Mouse (Mus musculus): ENCODE measurements around the gene Gm21885. TPM values are rescaled to one million over a fixed set of nuclear protein-coding genes. Genes with fewer than 3 reads are reported as not detected.
A peak's percentile ranks its signal among the peaks of the same experiment; 100 is the strongest.

The Gm21885 gene
- polyA plus RNA-seq, 1 experiment from 2014 or later: 0.68 TPM

GRCm38 (mm10) chr11:94328644-94329025 lies 47.0 kb downstream of the Gm21885 start:
- 2% methylated on average over 10 of the region's 10 CpGs for WGBS
- no peak for ATAC-seq (ENCODE audit: low FRiP score)
- no peaks in the 10 kb centered on the region for H3K9me3 ChIP-seq (ENCODE audit: control insufficient read depth, low read length)

GRCm38 (mm10) chr11:94329270-94329891 lies 47.7 kb downstream of the Gm21885 start:
- Histone ChIP-seq H3K9ac (ENCODE audit: low read depth, low read length) (no peak overlapping the region), H3K27ac (ENCODE audit: low read depth, low read length) (no peak overlapping the region), H3K27me3 (ENCODE audit: control insufficient read depth, insufficient read depth, low read length) (no peaks in the 10 kb centered on the region), H3K4me1 (replicated peaks; ENCODE audit: control insufficient read depth, insufficient read depth, low read length) (no peaks in the 10 kb centered on the region; the same call in 1 of the 2 replicates), H3K36me3 (ENCODE audit: control insufficient read depth, insufficient read depth, low read length) (peaks cover 2% of the 10 kb centered on the region; the same call in 1 of the 2 replicates), H3K4me2 (replicated peaks; ENCODE audit: low read depth, low read length) (no peak overlapping the region), H3K9me3 (ENCODE audit: control insufficient read depth, low read length) (no peaks in the 10 kb centered on the region), H3K4me3 (ENCODE audit: low read depth, low read length) (no peak overlapping the region)
- ATAC-seq (ENCODE audit: low FRiP score): no peak
- DNase-seq (ENCODE audit: low spot score): peak; percentile 53
- 56% methylated on average over 4 of the region's 4 CpGs for WGBS

More at GRCm38 (mm10) chr11:94328644-94329025, 47.0 kb downstream of the Gm21885 start:
- H3K27ac ChIP-seq (ENCODE audit: low read depth, low read length): peak overlapping the region; percentile 97
- no peaks in the 10 kb centered on the region for H3K27me3 ChIP-seq (ENCODE audit: control insufficient read depth, insufficient read depth, low read length)
- H3K4me2 ChIP-seq (replicated peaks; ENCODE audit: low read depth, low read length): peak overlapping the region; percentile 63
- H3K4me1 ChIP-seq (replicated peaks; ENCODE audit: control insufficient read depth, insufficient read depth, low read length): no peaks in the 10 kb centered on the region; the same call in 1 of the 2 replicates
- DNase-seq (ENCODE audit: low spot score): no peak
- H3K4me3 ChIP-seq (ENCODE audit: low read depth, low read length): peak overlapping the region; percentile 65
- H3K9ac ChIP-seq (ENCODE audit: low read depth, low read length): peak overlapping the region; percentile 92
- H3K36me3 ChIP-seq (ENCODE audit: control insufficient read depth, insufficient read depth, low read length): no peaks in the 10 kb centered on the region

GRCm38 (mm10) chr11:94330211-94330610 lies 48.5 kb downstream of the Gm21885 start:
- DNase-seq (ENCODE audit: low spot score): no peak
- no peak overlapping the region for H3K9ac ChIP-seq (ENCODE audit: low read depth, low read length)
- no peaks in the 10 kb centered on the region for H3K9me3 ChIP-seq (ENCODE audit: control insufficient read depth, low read length)
- no peak overlapping the region for H3K4me2 ChIP-seq (replicated peaks; ENCODE audit: low read depth, low read length)
- 91% methylated on average over 3 of the region's 3 CpGs for WGBS
- no peaks in the 10 kb centered on the region; the same call in 1 of the 2 replicates for H3K4me1 ChIP-seq (replicated peaks; ENCODE audit: control insufficient read depth, insufficient read depth, low read length)
- ATAC-seq (ENCODE audit: low FRiP score): no peak
- H3K36me3 ChIP-seq (ENCODE audit: control insufficient read depth, insufficient read depth, low read length): peaks cover 6% of the 10 kb centered on the region; the same call in 1 of the 2 replicates
- no peak overlapping the region for H3K27ac ChIP-seq (ENCODE audit: low read depth, low read length)
- H3K4me3 ChIP-seq (ENCODE audit: low read depth, low read length): no peak overlapping the region
- H3K27me3 ChIP-seq (ENCODE audit: control insufficient read depth, insufficient read depth, low read length): no peaks in the 10 kb centered on the region

- no peaks in the 10 kb centered on the region; the same call in 1 of the 2 replicates for H3K4me1 ChIP-seq (replicated peaks; ENCODE audit: control insufficient read depth, insufficient read depth, low read length)
- H3K4me2 ChIP-seq (replicated peaks; ENCODE audit: low read depth, low read length): no peak overlapping the region
- no peaks in the 10 kb centered on the region for H3K9me3 ChIP-seq (ENCODE audit: control insufficient read depth, low read length)
- H3K9ac ChIP-seq (ENCODE audit: low read depth, low read length): no peak overlapping the region
- H3K27ac ChIP-seq (ENCODE audit: low read depth, low read length): no peak overlapping the region
- ATAC-seq (ENCODE audit: low FRiP score) (no peak), DNase-seq (ENCODE audit: low spot score) (no peak)
- peaks cover 6% of the 10 kb centered on the region; the same call in 1 of the 2 replicates for H3K36me3 ChIP-seq (ENCODE audit: control insufficient read depth, insufficient read depth, low read length)
- H3K27me3 ChIP-seq (ENCODE audit: control insufficient read depth, insufficient read depth, low read length): no peaks in the 10 kb centered on the region
- no peak overlapping the region for H3K4me3 ChIP-seq (ENCODE audit: low read depth, low read length)
- 97% methylated on average over 6 of the region's 6 CpGs for WGBS
These were observed 51.1 kb downstream of the Gm21885 start for GRCm38 (mm10) chr11:94332726-94333125.

- Histone ChIP-seq H3K4me2 (replicated peaks; ENCODE audit: low read depth, low read length) (no peak overlapping the region), H3K27ac (ENCODE audit: low read depth, low read length) (no peak overlapping the region), H3K9me3 (ENCODE audit: control insufficient read depth, low read length) (no peaks in the 10 kb centered on the region), H3K9ac (ENCODE audit: low read depth, low read length) (no peak overlapping the region), H3K36me3 (ENCODE audit: control insufficient read depth, insufficient read depth, low read length) (peaks cover 11% of the 10 kb centered on the region), H3K4me3 (ENCODE audit: low read depth, low read length) (no peak overlapping the region), H3K4me1 (replicated peaks; ENCODE audit: control insufficient read depth, insufficient read depth, low read length) (no peaks in the 10 kb centered on the region; the same call in 1 of the 2 replicates), H3K27me3 (ENCODE audit: control insufficient read depth, insufficient read depth, low read length) (no peaks in the 10 kb centered on the region)
- ATAC-seq (ENCODE audit: low FRiP score) (no peak), DNase-seq (ENCODE audit: low spot score) (no peak)
- WGBS: 90% methylated on average over 8 of the region's 8 CpGs
These were observed 52.8 kb downstream of the Gm21885 start for GRCm38 (mm10) chr11:94334386-94334968.

Other genes with a start within 250 kb of the Gm21885 start
- 36.7 and 38.9 TPM in 2 replicates for gene Tob1, start 70.4 kb upstream of the Gm21885 start, polyA plus RNA-seq (2014; fragmentation: Nextera tagmentation; extraction: Ambion mirVana)
- gene Wfikkn2, start 35.9 kb upstream of the Gm21885 start, polyA plus RNA-seq (2014; fragmentation: Nextera tagmentation; extraction: Ambion mirVana): 0.95 and 1.8 TPM in 2 replicates
- gene Luc7l3, start 40.1 kb downstream of the Gm21885 start, polyA plus RNA-seq (2014; fragmentation: Nextera tagmentation; extraction: Ambion mirVana): 118 and 125 TPM in 2 replicates
- gene Ankrd40, start 46.1 kb downstream of the Gm21885 start, polyA plus RNA-seq (2014; fragmentation: Nextera tagmentation; extraction: Ambion mirVana): 16.3 and 21.7 TPM in 2 replicates
- gene Abcc3, start 111.1 kb downstream of the Gm21885 start, polyA plus RNA-seq (2014; fragmentation: Nextera tagmentation; extraction: Ambion mirVana): 0.57 and 0.94 TPM in 2 replicates
- gene Cacna1g, start 192.3 kb downstream of the Gm21885 start, polyA plus RNA-seq (2014; fragmentation: Nextera tagmentation; extraction: Ambion mirVana): 10.9 and 19.3 TPM in 2 replicates
- not detected in 2 replicates for gene Spata20, start 204.3 kb downstream of the Gm21885 start, polyA plus RNA-seq (2014; fragmentation: Nextera tagmentation; extraction: Ambion mirVana)
- 0.80 and 1.3 TPM in 2 replicates for gene Epn3, start 218.1 kb downstream of the Gm21885 start, polyA plus RNA-seq (2014; fragmentation: Nextera tagmentation; extraction: Ambion mirVana)
- gene Mycbpap, start 239.9 kb downstream of the Gm21885 start, polyA plus RNA-seq (2014; fragmentation: Nextera tagmentation; extraction: Ambion mirVana): 2.1 and 3.3 TPM in 2 replicates